Mouse (Mus musculus): ENCODE measurements around the gene Ube2k. TPM values are rescaled to one million over a fixed set of nuclear protein-coding genes. Genes with fewer than 3 reads are reported as not detected.

The Ube2k gene
- polyA plus RNA-seq, 1 experiment, result 15.7 TPM

GRCm38 (mm10) chr5:65549677-65550076, 12.6 kb downstream of the Ube2k start:
- H3K4me1 ChIP-seq (ENCODE audit: control insufficient read depth), result peaks cover 18% of the 10 kb centered on the region
- H3K36me3 ChIP-seq (ENCODE audit: control insufficient read depth), result peaks cover 57% of the 10 kb centered on the region
- H3K9me3 ChIP-seq (ENCODE audit: control insufficient read depth, low read length), result no peaks in the 10 kb centered on the region
- no peak for TF ChIP-seq GATA1 (IDR thresholded peaks at IDR 0.05; ENCODE audit: low read length)
- no peak for TF ChIP-seq TAL1 (IDR thresholded peaks at IDR 0.05; ENCODE audit: low read length)
- H3K4me3 ChIP-seq (replicated peaks), result no peak overlapping the region
- no peaks in the 10 kb centered on the region for H3K27me3 ChIP-seq (ENCODE audit: control insufficient read depth)

GRCm38 (mm10) chr5:65557109-65557508, 20.1 kb downstream of the Ube2k start:
- TF ChIP-seq TAL1 (IDR thresholded peaks at IDR 0.05; ENCODE audit: low read length) (no peak), GATA1 (IDR thresholded peaks at IDR 0.05; ENCODE audit: low read length) (no peak)
- H3K36me3 ChIP-seq (ENCODE audit: control insufficient read depth), result peaks cover 48% of the 10 kb centered on the region
- H3K4me3 ChIP-seq (replicated peaks), result no peak overlapping the region

GRCm38 (mm10) chr5:65561125-65561893, 24.3 kb downstream of the Ube2k start:
- H3K36me3 ChIP-seq (ENCODE audit: control insufficient read depth), result peaks cover 43% of the 10 kb centered on the region
- H3K27me3 ChIP-seq (ENCODE audit: control insufficient read depth), result no peaks in the 10 kb centered on the region
- no peak overlapping the region for H3K4me3 ChIP-seq (replicated peaks)
- peaks cover 13% of the 10 kb centered on the region for H3K4me1 ChIP-seq (ENCODE audit: control insufficient read depth)
- H3K9me3 ChIP-seq (ENCODE audit: control insufficient read depth, low read length), result no peaks in the 10 kb centered on the region
- TF ChIP-seq TAL1 (IDR thresholded peaks at IDR 0.05; ENCODE audit: low read length) (no peak), GATA1 (IDR thresholded peaks at IDR 0.05; ENCODE audit: low read length) (no peak)

More at GRCm38 (mm10) chr5:65557109-65557508, 20.1 kb downstream of the Ube2k start:
- H3K9me3 ChIP-seq (ENCODE audit: control insufficient read depth, low read length), result no peaks in the 10 kb centered on the region
- H3K4me1 ChIP-seq (ENCODE audit: control insufficient read depth), result peaks cover 12% of the 10 kb centered on the region
- no peaks in the 10 kb centered on the region for H3K27me3 ChIP-seq (ENCODE audit: control insufficient read depth)

- no peak overlapping the region for H3K4me3 ChIP-seq (replicated peaks)
- no peaks in the 10 kb centered on the region for H3K27me3 ChIP-seq (ENCODE audit: control insufficient read depth)
- peaks cover 53% of the 10 kb centered on the region for H3K36me3 ChIP-seq (ENCODE audit: control insufficient read depth)
- no peaks in the 10 kb centered on the region for H3K9me3 ChIP-seq (ENCODE audit: control insufficient read depth, low read length)
- peaks cover 11% of the 10 kb centered on the region for H3K4me1 ChIP-seq (ENCODE audit: control insufficient read depth)
- TF ChIP-seq GATA1 (IDR thresholded peaks at IDR 0.05; ENCODE audit: low read length), result no peak
- TF ChIP-seq TAL1 (IDR thresholded peaks at IDR 0.05; ENCODE audit: low read length), result no peak
These were observed 28.5 kb downstream of the Ube2k start for GRCm38 (mm10) chr5:65565486-65565885.

DNA sequence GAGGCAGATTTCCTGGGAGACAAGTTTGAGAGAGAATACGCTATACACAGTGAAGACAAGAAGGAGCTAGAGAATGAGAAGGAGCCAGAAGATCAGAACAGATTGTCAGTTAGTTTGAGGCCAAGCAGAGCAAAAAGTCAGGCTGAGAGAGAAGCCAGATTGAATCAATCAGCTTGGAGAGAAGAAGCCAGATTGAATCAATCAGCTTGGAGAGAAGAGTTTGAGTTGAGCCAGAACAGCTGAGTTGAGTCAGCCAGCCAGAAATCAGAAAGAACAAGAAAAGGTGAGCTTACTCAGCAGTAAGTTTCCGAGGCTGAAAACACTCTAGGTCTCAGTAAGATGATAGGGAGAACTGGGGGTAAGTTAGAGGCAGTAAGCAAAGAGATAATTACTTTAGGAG, 37.8 kb downstream of the Ube2k start:
- peaks cover 67% of the 10 kb centered on the region for H3K36me3 ChIP-seq (ENCODE audit: control insufficient read depth)
- H3K27me3 ChIP-seq (ENCODE audit: control insufficient read depth), result no peaks in the 10 kb centered on the region
- no peak overlapping the region for H3K4me3 ChIP-seq (replicated peaks)
- TF ChIP-seq GATA1 (IDR thresholded peaks at IDR 0.05; ENCODE audit: low read length), result no peak
- no peak for TF ChIP-seq TAL1 (IDR thresholded peaks at IDR 0.05; ENCODE audit: low read length)
- no peaks in the 10 kb centered on the region for H3K9me3 ChIP-seq (ENCODE audit: control insufficient read depth, low read length)
- peaks cover 3% of the 10 kb centered on the region for H3K4me1 ChIP-seq (ENCODE audit: control insufficient read depth)

GRCm38 (mm10) chr5:65575896-65576295, 38.9 kb downstream of the Ube2k start:
- no peak for TF ChIP-seq TAL1 (IDR thresholded peaks at IDR 0.05; ENCODE audit: low read length)
- no peak for TF ChIP-seq GATA1 (IDR thresholded peaks at IDR 0.05; ENCODE audit: low read length)
- Histone ChIP-seq H3K36me3 (ENCODE audit: control insufficient read depth) (peaks cover 66% of the 10 kb centered on the region), H3K4me3 (replicated peaks) (no peak overlapping the region), H3K9me3 (ENCODE audit: control insufficient read depth, low read length) (no peaks in the 10 kb centered on the region), H3K27me3 (ENCODE audit: control insufficient read depth) (no peaks in the 10 kb centered on the region), H3K4me1 (ENCODE audit: control insufficient read depth) (peaks cover 3% of the 10 kb centered on the region)

DNA sequence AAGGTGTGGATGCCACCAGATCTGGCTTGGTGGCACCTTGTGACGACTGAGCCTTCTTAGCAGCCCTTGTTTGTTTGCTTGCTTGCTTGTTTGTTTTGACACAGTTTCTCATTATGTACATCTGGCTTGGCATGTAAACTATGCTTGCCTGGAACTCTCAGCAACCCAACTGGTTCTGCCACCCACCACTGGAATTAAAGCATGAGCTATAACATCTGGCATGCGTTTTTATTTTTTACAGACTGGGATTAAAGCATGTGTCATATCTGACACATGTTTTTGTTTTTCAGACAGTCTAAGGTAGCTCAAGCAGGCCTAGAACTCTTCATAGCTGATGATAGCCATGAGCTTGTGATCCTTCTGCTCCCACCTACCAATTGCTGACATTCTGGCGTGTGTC, 41.5 kb downstream of the Ube2k start:
- Histone ChIP-seq H3K27me3 (ENCODE audit: control insufficient read depth) (no peaks in the 10 kb centered on the region), H3K9me3 (ENCODE audit: control insufficient read depth, low read length) (no peaks in the 10 kb centered on the region), H3K36me3 (ENCODE audit: control insufficient read depth) (peaks cover 73% of the 10 kb centered on the region), H3K4me1 (ENCODE audit: control insufficient read depth) (peaks cover 3% of the 10 kb centered on the region), H3K4me3 (replicated peaks) (no peak overlapping the region)
- no peak for TF ChIP-seq GATA1 (IDR thresholded peaks at IDR 0.05; ENCODE audit: low read length)
- no peak for TF ChIP-seq TAL1 (IDR thresholded peaks at IDR 0.05; ENCODE audit: low read length)

DNA sequence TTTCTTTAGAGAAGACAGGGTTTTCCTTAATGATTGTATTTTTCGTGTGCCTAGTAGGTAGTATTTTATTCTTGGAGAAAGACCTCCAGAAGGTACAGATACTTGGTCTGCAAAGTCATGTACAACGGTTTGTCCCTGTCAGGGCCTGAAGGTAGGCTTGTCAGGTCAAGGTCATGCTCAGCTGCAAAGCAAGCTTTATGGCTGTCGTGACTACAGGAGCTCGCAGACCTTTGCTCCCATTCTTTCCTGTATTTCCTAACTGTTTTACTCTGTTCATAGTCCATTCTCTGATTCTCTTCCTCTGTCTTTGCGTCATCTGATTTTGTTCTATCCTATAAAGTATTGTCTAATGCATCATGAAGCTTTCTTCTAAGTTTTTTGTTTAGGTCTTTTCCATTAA, 49.3 kb downstream of the Ube2k start:
- H3K4me3 ChIP-seq (replicated peaks), result no peak overlapping the region
- peaks cover 65% of the 10 kb centered on the region for H3K36me3 ChIP-seq (ENCODE audit: control insufficient read depth)
- no peaks in the 10 kb centered on the region for H3K9me3 ChIP-seq (ENCODE audit: control insufficient read depth, low read length)
- no peaks in the 10 kb centered on the region for H3K27me3 ChIP-seq (ENCODE audit: control insufficient read depth)
- no peaks in the 10 kb centered on the region; the same call in 1 of the 2 replicates for H3K4me1 ChIP-seq (ENCODE audit: control insufficient read depth)
- TF ChIP-seq GATA1 (IDR thresholded peaks at IDR 0.05; ENCODE audit: low read length), result no peak
- TF ChIP-seq TAL1 (IDR thresholded peaks at IDR 0.05; ENCODE audit: low read length), result no peak

GRCm38 (mm10) chr5:65590199-65590598, 53.2 kb downstream of the Ube2k start:
- peaks cover 77% of the 10 kb centered on the region for H3K36me3 ChIP-seq (ENCODE audit: control insufficient read depth)
- no peaks in the 10 kb centered on the region; the same call in 1 of the 2 replicates for H3K4me1 ChIP-seq (ENCODE audit: control insufficient read depth)
- TF ChIP-seq TAL1 (IDR thresholded peaks at IDR 0.05; ENCODE audit: low read length) (no peak), GATA1 (IDR thresholded peaks at IDR 0.05; ENCODE audit: low read length) (no peak)
- H3K4me3 ChIP-seq (replicated peaks), result no peak overlapping the region
- no peaks in the 10 kb centered on the region for H3K9me3 ChIP-seq (ENCODE audit: control insufficient read depth, low read length)
- H3K27me3 ChIP-seq (ENCODE audit: control insufficient read depth), result no peaks in the 10 kb centered on the region
